Mouse (Mus musculus): ENCODE data around the gene Mafb. TPM values are rescaled to one million over a fixed set of nuclear protein-coding genes. Genes with fewer than 3 reads are reported as not detected.
A peak's percentile ranks its signal among the peaks of the same experiment; 100 is the strongest.

Gene Mafb
- polyA plus RNA-seq, 1 experiment from 2014 or later: 31.5 TPM

DNA sequence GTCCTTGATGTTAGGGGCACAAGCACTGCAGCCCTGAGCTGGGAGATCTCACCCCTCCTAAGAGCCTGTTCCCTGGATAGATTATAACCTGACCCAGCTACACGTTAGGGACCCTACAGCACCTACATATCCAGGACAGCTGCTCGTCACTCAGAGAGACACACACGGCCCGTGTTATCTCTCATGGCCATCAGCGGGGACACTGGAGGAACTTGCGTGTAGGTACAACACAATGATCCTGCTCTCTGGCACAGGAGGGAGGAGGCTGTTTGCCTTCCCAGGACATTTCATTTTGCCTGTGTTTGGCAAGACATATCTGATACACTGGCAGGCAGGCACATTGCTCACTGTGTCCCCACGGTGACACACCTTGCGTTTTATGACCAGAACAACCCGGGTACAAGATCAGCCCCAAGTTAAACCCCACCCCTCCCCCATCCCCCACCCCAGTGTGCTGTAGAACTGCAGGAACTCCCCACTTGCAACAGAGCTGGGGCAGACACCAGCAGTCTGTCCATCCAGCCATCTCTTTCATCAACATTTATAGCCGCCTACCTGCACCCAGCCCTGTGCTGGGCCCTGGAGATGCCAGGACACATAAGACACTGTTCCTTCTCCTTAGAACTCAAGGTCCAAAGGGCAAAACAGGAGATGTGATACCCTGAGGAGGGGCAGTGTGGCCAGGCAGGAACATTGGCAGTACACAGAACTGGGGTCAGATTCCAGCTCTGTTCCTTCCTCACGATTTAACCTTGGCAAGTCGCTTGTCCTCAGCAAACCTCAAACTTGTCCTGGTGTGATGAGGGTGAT is 34.1 kb downstream of the Mafb start:
- no peak for TF ChIP-seq CTCF (IDR thresholded peaks at IDR 0.05; ENCODE audit: low read depth)
- no peak overlapping the region for H3K4me2 ChIP-seq (ENCODE audit: low read length)
- no peaks in the 10 kb centered on the region for H3K4me1 ChIP-seq (replicated peaks; ENCODE audit: insufficient read depth, low read length)
- H3K9ac ChIP-seq (ENCODE audit: low read depth, low read length): no peak overlapping the region
- H3K4me3 ChIP-seq (replicated peaks; ENCODE audit: low read depth, low read length): no peak overlapping the region
- no peak overlapping the region for H3K27ac ChIP-seq
- DNase-seq (ENCODE audit: low spot score) (no peak), ATAC-seq (replicated peaks; ENCODE audit: low FRiP score, low read depth) (no peak)
- WGBS: 78% methylated on average over 12 of the region's 12 CpGs
- no peaks in the 10 kb centered on the region for H3K36me3 ChIP-seq (ENCODE audit: insufficient read depth, low read length)
- no peaks in the 10 kb centered on the region for H3K27me3 ChIP-seq (ENCODE audit: insufficient read depth, low read length)
- H3K9me3 ChIP-seq (replicated peaks; ENCODE audit: low read length): no peaks in the 10 kb centered on the region

DNA sequence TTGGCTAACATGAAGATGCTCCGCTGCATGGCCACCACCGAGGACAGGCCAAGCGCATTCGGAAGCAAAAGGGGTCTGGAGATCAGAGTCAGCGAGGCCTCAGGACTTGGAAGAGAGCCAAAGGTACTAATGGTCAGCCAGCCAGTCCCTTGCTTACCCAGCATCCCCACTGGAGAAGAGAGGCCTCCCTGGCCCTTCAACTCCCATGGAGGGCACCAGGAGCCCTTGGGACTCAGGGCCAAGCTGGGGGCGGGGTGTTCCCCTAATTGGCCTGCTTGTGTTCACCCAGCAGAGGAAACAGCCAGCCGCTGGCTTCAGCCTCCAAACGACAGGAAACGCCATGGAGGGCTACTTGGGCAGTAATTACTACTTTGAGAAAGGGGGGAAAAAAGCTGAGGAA is 38.0 kb downstream of the Mafb start:
- ATAC-seq (replicated peaks; ENCODE audit: low FRiP score, low read depth): 0 out of 2 replicates have a peak, but pooled peaks have one; percentile 21
- Histone ChIP-seq H3K4me2 (ENCODE audit: low read length) (no peak overlapping the region), H3K36me3 (ENCODE audit: insufficient read depth, low read length) (no peaks in the 10 kb centered on the region), H3K9me3 (replicated peaks; ENCODE audit: low read length) (no peaks in the 10 kb centered on the region), H3K4me3 (replicated peaks; ENCODE audit: low read depth, low read length) (no peak overlapping the region), H3K27me3 (ENCODE audit: insufficient read depth, low read length) (no peaks in the 10 kb centered on the region), H3K27ac (no peak overlapping the region), H3K9ac (ENCODE audit: low read depth, low read length) (no peak overlapping the region), H3K4me1 (replicated peaks; ENCODE audit: insufficient read depth, low read length) (no peaks in the 10 kb centered on the region)
- 25% methylated on average over 9 of the region's 9 CpGs for WGBS
- no peak for TF ChIP-seq CTCF (IDR thresholded peaks at IDR 0.05; ENCODE audit: low read depth)
- peak; percentile 44 for DNase-seq (ENCODE audit: low spot score)

DNA sequence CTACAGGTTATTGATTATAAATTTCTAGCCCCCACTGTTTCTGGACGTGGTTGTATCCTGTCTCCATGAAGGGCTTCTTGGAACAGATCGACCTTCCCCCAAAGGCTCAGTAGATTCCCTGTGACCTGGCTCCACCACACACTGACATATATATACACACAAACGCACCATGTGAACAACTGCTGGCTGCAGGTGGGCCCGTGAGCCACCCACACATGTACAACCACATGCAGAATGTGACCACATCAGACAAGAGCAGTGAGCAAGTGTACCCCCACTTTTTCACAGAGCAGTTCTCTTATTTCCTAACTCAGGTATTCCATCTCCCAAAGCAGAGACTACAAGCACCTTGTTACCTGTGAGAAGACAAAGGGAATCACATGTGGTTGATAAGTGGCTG is 39.1 kb downstream of the Mafb start:
- ATAC-seq (replicated peaks; ENCODE audit: low FRiP score, low read depth) (no peak), DNase-seq (ENCODE audit: low spot score) (no peak)
- Histone ChIP-seq H3K36me3 (ENCODE audit: insufficient read depth, low read length) (no peaks in the 10 kb centered on the region), H3K27me3 (ENCODE audit: insufficient read depth, low read length) (no peaks in the 10 kb centered on the region), H3K27ac (no peak overlapping the region), H3K4me1 (replicated peaks; ENCODE audit: insufficient read depth, low read length) (no peaks in the 10 kb centered on the region), H3K9ac (ENCODE audit: low read depth, low read length) (no peak overlapping the region), H3K4me2 (ENCODE audit: low read length) (no peak overlapping the region), H3K9me3 (replicated peaks; ENCODE audit: low read length) (no peaks in the 10 kb centered on the region), H3K4me3 (replicated peaks; ENCODE audit: low read depth, low read length) (no peak overlapping the region)
- no peak for TF ChIP-seq CTCF (IDR thresholded peaks at IDR 0.05; ENCODE audit: low read depth)
- WGBS: 85% methylated on average over 4 of the region's 4 CpGs

DNA sequence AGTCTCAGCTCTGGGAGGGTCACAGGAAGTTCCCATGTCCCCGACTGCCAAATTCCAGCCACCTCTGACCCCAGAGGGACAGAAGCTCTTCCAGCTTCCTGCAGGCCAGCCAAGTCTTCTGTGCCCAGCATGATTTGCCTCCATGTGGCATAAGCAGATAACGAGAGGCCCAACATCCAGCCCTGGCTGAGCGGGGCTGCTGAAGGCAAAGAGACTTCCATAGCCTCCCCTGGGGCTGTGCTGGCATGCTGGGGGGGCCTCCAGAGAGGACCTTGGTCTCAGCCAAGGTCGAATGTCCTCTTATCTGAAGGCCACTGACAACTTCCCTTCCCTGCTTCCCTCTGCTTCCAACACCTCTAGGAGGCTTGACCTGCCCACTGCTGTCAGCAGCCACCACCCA is 39.7 kb downstream of the Mafb start:
- Histone ChIP-seq H3K36me3 (ENCODE audit: insufficient read depth, low read length) (no peaks in the 10 kb centered on the region), H3K4me2 (ENCODE audit: low read length) (no peak overlapping the region), H3K9me3 (replicated peaks; ENCODE audit: low read length) (no peaks in the 10 kb centered on the region), H3K4me1 (replicated peaks; ENCODE audit: insufficient read depth, low read length) (no peaks in the 10 kb centered on the region), H3K9ac (ENCODE audit: low read depth, low read length) (no peak overlapping the region), H3K27me3 (ENCODE audit: insufficient read depth, low read length) (no peaks in the 10 kb centered on the region), H3K4me3 (replicated peaks; ENCODE audit: low read depth, low read length) (no peak overlapping the region), H3K27ac (no peak overlapping the region)
- ATAC-seq (replicated peaks; ENCODE audit: low FRiP score, low read depth): no peak
- DNase-seq (ENCODE audit: low spot score): peak; percentile 19
- no peak for TF ChIP-seq CTCF (IDR thresholded peaks at IDR 0.05; ENCODE audit: low read depth)
- WGBS: 38% methylated on average over 4 of the region's 4 CpGs

DNA sequence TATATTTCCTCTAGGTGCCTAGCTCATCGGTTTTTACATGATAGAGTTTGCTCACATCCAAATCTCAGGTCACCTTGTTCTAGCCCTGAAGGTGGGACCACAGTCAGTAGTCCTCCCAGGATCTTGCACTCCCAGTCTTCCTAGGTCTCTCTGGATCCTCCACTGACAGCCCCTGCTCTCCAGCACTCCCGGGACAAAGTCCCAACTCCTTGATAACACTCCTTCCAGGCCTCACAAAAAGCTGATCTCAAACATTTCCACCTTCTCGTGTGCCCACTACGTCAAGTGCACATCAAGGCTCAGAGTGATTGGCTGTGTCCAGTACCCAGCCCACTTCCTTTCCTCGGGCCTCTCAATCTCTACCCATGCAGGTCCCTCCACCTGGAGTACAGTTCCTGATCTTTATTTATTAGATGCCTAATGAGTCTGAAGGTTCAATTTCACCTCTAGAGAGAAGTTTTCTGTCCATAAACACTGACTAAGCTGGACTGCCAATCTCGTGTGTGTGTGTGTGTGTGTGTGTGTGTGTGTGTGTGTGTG is 41.7 kb downstream of the Mafb start:
- no peak for TF ChIP-seq CTCF (IDR thresholded peaks at IDR 0.05; ENCODE audit: low read depth)
- H3K9ac ChIP-seq (ENCODE audit: low read depth, low read length): no peak overlapping the region
- no peak for ATAC-seq (replicated peaks; ENCODE audit: low FRiP score, low read depth)
- H3K4me3 ChIP-seq (replicated peaks; ENCODE audit: low read depth, low read length): no peak overlapping the region
- no peaks in the 10 kb centered on the region for H3K36me3 ChIP-seq (ENCODE audit: insufficient read depth, low read length)
- no peak for DNase-seq (ENCODE audit: low spot score)
- H3K9me3 ChIP-seq (replicated peaks; ENCODE audit: low read length): no peaks in the 10 kb centered on the region
- no peak overlapping the region for H3K4me2 ChIP-seq (ENCODE audit: low read length)
- H3K27me3 ChIP-seq (ENCODE audit: insufficient read depth, low read length): no peaks in the 10 kb centered on the region
- WGBS: 71% methylated on average over 6 of the region's 6 CpGs
- no peak overlapping the region for H3K27ac ChIP-seq
- H3K4me1 ChIP-seq (replicated peaks; ENCODE audit: insufficient read depth, low read length): no peaks in the 10 kb centered on the region

DNA sequence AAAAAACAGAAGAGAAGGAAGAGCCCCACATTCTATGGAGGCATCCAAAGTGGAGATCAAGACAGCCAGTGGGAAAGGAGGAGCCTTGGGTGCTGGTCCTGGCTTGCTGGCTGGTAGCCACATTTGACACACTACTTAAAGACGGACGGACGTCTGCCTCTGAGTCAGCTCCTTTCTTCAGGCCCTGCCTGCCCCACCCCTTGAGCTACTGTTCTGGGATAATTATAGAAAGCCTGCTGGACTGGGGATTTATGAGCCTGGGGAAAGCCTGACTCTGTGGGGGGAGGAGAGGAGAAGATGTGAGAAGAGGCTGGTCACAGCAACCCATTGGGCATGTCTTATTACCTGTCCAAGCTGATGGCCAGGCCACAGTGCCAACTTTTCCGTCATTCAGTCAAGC is 45.0 kb downstream of the Mafb start:
- no peaks in the 10 kb centered on the region for H3K27me3 ChIP-seq (ENCODE audit: insufficient read depth, low read length)
- no peak overlapping the region for H3K9ac ChIP-seq (ENCODE audit: low read depth, low read length)
- DNase-seq (ENCODE audit: low spot score) (peak; percentile 47), ATAC-seq (replicated peaks; ENCODE audit: low FRiP score, low read depth) (no peak)
- no peak for TF ChIP-seq CTCF (IDR thresholded peaks at IDR 0.05; ENCODE audit: low read depth)
- H3K4me1 ChIP-seq (replicated peaks; ENCODE audit: insufficient read depth, low read length): no peaks in the 10 kb centered on the region
- H3K36me3 ChIP-seq (ENCODE audit: insufficient read depth, low read length): no peaks in the 10 kb centered on the region
- H3K4me3 ChIP-seq (replicated peaks; ENCODE audit: low read depth, low read length): no peak overlapping the region
- H3K4me2 ChIP-seq (ENCODE audit: low read length): no peak overlapping the region
- no peaks in the 10 kb centered on the region for H3K9me3 ChIP-seq (replicated peaks; ENCODE audit: low read length)
- no peak overlapping the region for H3K27ac ChIP-seq
- 28% methylated on average over 4 of the region's 4 CpGs for WGBS
